Mouse (Mus musculus) R1 (cell line): ENCODE results near the gene Lamtor2.

Source experiments
- DNase-seq: peaks from one replicate; pipeline ENCODE4 v3.0.0-alpha.2; 2018; ENCODE audit warnings: low read depth, low spot score

Lamtor2 gene

GRCm38 (mm10) chr3:88568615-88569014 is 15.7 kb upstream of the Lamtor2 start:
- DNase-seq: no peak

GRCm38 (mm10) chr3:88567892-88568291 is 15.0 kb upstream of the Lamtor2 start:
- peak; percentile 89 for DNase-seq

- no peak for DNase-seq
Measured at GRCm38 (mm10) chr3:88566536-88567061, 13.7 kb upstream of the Lamtor2 start.

GRCm38 (mm10) chr3:88566116-88566515 is 13.2 kb upstream of the Lamtor2 start:
- no peak for DNase-seq

- no peak for DNase-seq
Measured at GRCm38 (mm10) chr3:88563966-88564365, 11.1 kb upstream of the Lamtor2 start.

GRCm38 (mm10) chr3:88563442-88563841 is 10.6 kb upstream of the Lamtor2 start:
- no peak for DNase-seq

- DNase-seq: peak; percentile 79
Measured at GRCm38 (mm10) chr3:88561989-88562388, 9.1 kb upstream of the Lamtor2 start.

- DNase-seq: no peak
Measured at GRCm38 (mm10) chr3:88559596-88559995, 6.7 kb upstream of the Lamtor2 start.

GRCm38 (mm10) chr3:88556616-88557015 is 3.7 kb upstream of the Lamtor2 start:
- DNase-seq: no peak

GRCm38 (mm10) chr3:88555731-88556130 is 2.9 kb upstream of the Lamtor2 start:
- DNase-seq: no peak

- no peak for DNase-seq
Measured at GRCm38 (mm10) chr3:88555069-88555605, 2.3 kb upstream of the Lamtor2 start.

- DNase-seq: peak; percentile 80
Measured at GRCm38 (mm10) chr3:88553880-88554586, 1.2 kb upstream of the Lamtor2 start.

- DNase-seq: peak; percentile 89
Measured at GRCm38 (mm10) chr3:88553525-88553879, 628 bp upstream of the Lamtor2 start, which contains the start of gene Ubqln4. Gene Ubqln4, plus strand, starts transcription at chr3:88553758.

- no peak for DNase-seq
Measured at GRCm38 (mm10) chr3:88552082-88552645, 710 bp downstream of the Lamtor2 start.

- no peak for DNase-seq
Measured at GRCm38 (mm10) chr3:88551586-88551985, 1.3 kb downstream of the Lamtor2 start.

GRCm38 (mm10) chr3:88548180-88548917 is 4.5 kb downstream of the Lamtor2 start, which contains the start of gene Rab25:
Gene Rab25, minus strand, starts transcription at chr3:88548300.
- DNase-seq: no peak

GRCm38 (mm10) chr3:88546674-88547418 is 6.0 kb downstream of the Lamtor2 start:
- no peak for DNase-seq

GRCm38 (mm10) chr3:88544955-88545591 is 7.8 kb downstream of the Lamtor2 start:
- DNase-seq: no peak

- peak; percentile 76 for DNase-seq
Measured at GRCm38 (mm10) chr3:88544514-88544913, 8.4 kb downstream of the Lamtor2 start.

- no peak for DNase-seq
Measured at GRCm38 (mm10) chr3:88543651-88544410, 9.0 kb downstream of the Lamtor2 start.
